Mouse (Mus musculus) liver, embryonic 14.5 days (tissue): Measurements from ENCODE around the gene Trappc2l. TPM values are rescaled to one million over a fixed set of nuclear protein-coding genes. Genes with fewer than 3 reads are reported as not detected.

ENCODE experiments used
- ATAC-seq: fragments of 200-750 bp; cut with Nextera tagmentation; 2 replicates; pipeline ENCODE4 v1.8.0; 2017; ENCODE audit warnings: moderate number of reproducible peaks, mild to moderate bottlenecking, moderate library complexity; ENCODE audit not compliant: insufficient read depth
- DNase-seq, 3 experiments: peaks; one replicate each; pipeline ENCODE4 v3.0.0-alpha.2; 2012 to 2013; ENCODE audit warnings: low read depth in 3 of 3, low spot score in 3 of 3
- H3K27ac ChIP-seq: fragments of 300-500 bp; sonication (generic); 2 replicates; pipeline ENCODE4 v1.5.1; 2014; ENCODE audit warnings: moderate library complexity, mild to moderate bottlenecking, control low read depth, inconsistent platforms
- H3K27me3 ChIP-seq: fragments of 300-500 bp; sonication (generic); 2 replicates; pipeline ENCODE4 v1.6.1; 2014; ENCODE audit warnings: mild to moderate bottlenecking, low read length, moderate library complexity; ENCODE audit not compliant: control insufficient read depth, insufficient read depth
- H3K36me3 ChIP-seq: fragments of 300-500 bp; sonication (generic); replicated peaks from 2 replicates; pipeline ENCODE4 v1.6.1; 2014; ENCODE audit warnings: low read depth; ENCODE audit not compliant: control insufficient read depth, insufficient read depth
- H3K4me1 ChIP-seq, 2 experiments: fragments of 200-500 bp in 1 of 2; fragments of 300-500 bp in 1 of 2; sonication (generic) in 1 of 2; replicated peaks; 2 replicates each; pipeline ENCODE4 v1.6.1; 2012 to 2014; ENCODE audit warnings: antibody characterized with exemption in 1 of 2, inconsistent platforms in 1 of 2, low read length in 1 of 2; ENCODE audit not compliant: control insufficient read depth in 2 of 2, insufficient read depth in 2 of 2
- H3K4me2 ChIP-seq: fragments of 300-500 bp; sonication (generic); 2 replicates; pipeline ENCODE4 v1.6.1; 2014; ENCODE audit warnings: low read depth, mild to moderate bottlenecking, control low read depth, moderate library complexity
- H3K4me3 ChIP-seq, 2 experiments: fragments of 200-500 bp in 1 of 2; fragments of 300-500 bp in 1 of 2; sonication (generic) in 1 of 2; 2 replicates each; pipeline ENCODE4 v1.5.1; 2012 to 2014; ENCODE audit warnings: low read depth in 2 of 2, low read length in 2 of 2, mild to moderate bottlenecking in 2 of 2, control low read depth in 1 of 2, inconsistent platforms in 1 of 2, moderate library complexity in 1 of 2; ENCODE audit not compliant: insufficient read depth in 1 of 2
- H3K9ac ChIP-seq: fragments of 300-500 bp; sonication (generic); replicated peaks from 2 replicates; pipeline ENCODE4 v1.6.1; 2014; ENCODE audit warnings: mild to moderate bottlenecking, control low read depth, moderate library complexity
- H3K9me3 ChIP-seq: fragments of 300-500 bp; sonication (generic); 2 replicates; pipeline ENCODE4 v1.6.1; 2016; ENCODE audit warnings: low read length, mixed read lengths; ENCODE audit not compliant: control insufficient read depth
- CTCF ChIP-seq: IDR thresholded peaks from 2 replicates; pipeline ENCODE4 v1.5.1; 2016; ENCODE audit warnings: antibody characterized with exemption, low read depth, control low read depth
- EP300 ChIP-seq: IDR thresholded peaks from 2 replicates; pipeline ENCODE4 v1.6.1; 2016; ENCODE audit warnings: antibody characterized with exemption, low read depth
- WGBS: fragments of 180-500 bp; shearing (Covaris S2); extraction: QIAGEN DNeasy Blood & Tissue Kit; methylation state at CpG from one replicate; pipeline ENCODE4 v1.1.7; 2014; ENCODE audit not compliant: insufficient replicate concordance; 5-methylcytosine and 5-hydroxymethylcytosine counted together
- polyA plus RNA-seq, 2 experiments: library from polyadenylated mRNA; depleted of rRNA in 1 of 2; stranded (reverse) in 1 of 2; unstranded in 1 of 2; fragments of >200 nt; fragmentation: Nextera tagmentation in 1 of 2; extraction: Ambion mirVana in 1 of 2; gene quantifications; 2 replicates each; pipeline versions ENCODE4 v1.2.1 to v1.2.3; 2012 to 2014

Gene Trappc2l
- polyA plus RNA-seq, 2 experiments: 27.9 to 35.4 TPM

GRCm38 (mm10) chr8:122616181-122616905 lies 4.9 kb downstream of the Trappc2l start:
- WGBS: 67% methylated on average over 9 of the region's 9 CpGs
- ATAC-seq: no peak
- H3K4me1 ChIP-seq: peaks cover 21 to 23% of the 10 kb centered on the region in 2 experiments
- H3K9me3 ChIP-seq: no peaks in the 10 kb centered on the region
- no peaks in the 10 kb centered on the region for H3K27me3 ChIP-seq
- no peaks in the 10 kb centered on the region for H3K36me3 ChIP-seq
- no peak overlapping the region for H3K4me2 ChIP-seq
- DNase-seq: no peak
- no peak overlapping the region for H3K4me3 ChIP-seq
- TF ChIP-seq EP300 (no peak), CTCF (no peak)
- no peak overlapping the region for H3K9ac ChIP-seq
- no peak overlapping the region for H3K27ac ChIP-seq

DNA sequence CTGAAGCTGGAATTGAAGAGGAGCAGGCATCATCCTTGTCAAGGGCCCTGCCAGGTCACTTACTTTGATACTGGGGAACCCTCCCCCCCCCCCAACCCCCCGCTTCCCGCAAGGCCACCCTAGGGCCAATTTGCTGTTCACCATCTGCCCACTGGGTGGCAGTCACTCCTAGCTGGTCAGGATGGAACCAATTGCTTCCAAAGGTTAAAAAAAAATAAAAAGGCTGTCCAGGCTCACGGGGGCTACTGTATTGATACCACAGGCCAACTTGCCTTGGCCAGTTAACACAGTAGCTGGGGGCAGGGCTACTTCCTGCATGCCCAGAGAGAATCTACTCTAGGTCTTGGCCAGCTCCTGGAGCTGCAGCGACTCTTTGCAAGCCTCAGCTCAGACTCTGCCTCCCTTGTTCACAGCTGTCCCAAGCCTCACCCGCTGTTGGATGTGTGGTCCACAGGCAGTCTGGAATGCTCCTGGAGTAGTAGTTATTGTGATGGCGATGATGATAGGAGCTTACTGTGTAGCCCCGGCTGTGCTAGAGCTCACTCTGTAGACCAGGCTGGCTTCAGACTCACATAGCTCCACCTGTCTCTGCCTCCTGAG lies 6.6 kb downstream of the Trappc2l start:
- Histone ChIP-seq H3K4me1 (peaks cover 13 to 14% of the 10 kb centered on the region in 2 experiments), H3K4me3 (no peak overlapping the region), H3K4me2 (peak overlapping the region; percentile 43), H3K27me3 (no peaks in the 10 kb centered on the region), H3K27ac (peak overlapping the region; percentile 64), H3K36me3 (no peaks in the 10 kb centered on the region), H3K9me3 (no peaks in the 10 kb centered on the region), H3K9ac (no peak overlapping the region; the same call in 1 of the 2 replicates)
- TF ChIP-seq CTCF: peak; percentile 80
- TF ChIP-seq EP300: no peak
- WGBS: 34% methylated on average over 5 of the region's 7 CpGs
- peak in 2 of 3 experiments; percentile 64 to 68 for DNase-seq
- ATAC-seq: peak; percentile 20; the same call in 1 of the 2 replicates

DNA sequence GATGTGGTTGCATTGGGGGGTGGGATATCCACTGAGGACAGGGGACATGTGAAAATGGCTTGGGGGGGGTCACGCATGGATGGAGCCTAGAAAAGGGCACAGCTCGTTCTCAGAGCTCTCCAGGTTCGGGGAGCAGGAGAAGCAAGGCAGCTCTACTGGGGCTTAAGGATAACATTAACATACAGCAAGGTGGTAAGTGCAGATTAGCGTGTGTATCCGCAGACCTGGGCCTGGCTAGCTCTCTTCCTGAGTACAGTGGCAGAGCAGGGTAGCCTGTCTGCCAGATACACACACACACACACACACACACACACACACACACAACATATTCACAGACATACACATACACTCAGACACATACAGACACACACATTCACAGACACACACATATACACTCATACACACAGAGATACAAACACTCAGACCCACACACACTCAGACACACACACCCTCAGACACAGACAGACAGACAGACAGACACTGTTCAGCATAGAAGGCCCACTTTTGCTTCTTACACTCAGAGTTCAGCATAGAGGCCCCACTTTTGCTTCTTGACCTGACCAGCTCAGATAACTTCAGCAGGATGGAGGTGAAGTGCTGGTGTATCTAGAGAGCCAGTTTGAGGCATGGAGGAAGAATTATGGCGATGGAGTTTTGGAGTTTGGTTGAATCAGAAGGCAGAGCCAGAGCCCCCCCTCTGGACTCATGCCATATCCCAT lies 7.4 kb downstream of the Trappc2l start:
- 14% methylated on average over 6 of the region's 6 CpGs for WGBS
- no peaks in the 10 kb centered on the region for H3K9me3 ChIP-seq
- DNase-seq (peak; percentile 75 to 79 (median 78)), ATAC-seq (peak; percentile 94)
- H3K4me1 ChIP-seq: peaks cover 13 to 14% of the 10 kb centered on the region in 2 experiments
- peak overlapping the region; percentile 43 for H3K4me2 ChIP-seq
- H3K36me3 ChIP-seq: no peaks in the 10 kb centered on the region
- H3K27ac ChIP-seq: peak overlapping the region; percentile 64
- no peaks in the 10 kb centered on the region for H3K27me3 ChIP-seq
- no peak overlapping the region for H3K4me3 ChIP-seq
- TF ChIP-seq CTCF (no peak), EP300 (peak; percentile 85)
- H3K9ac ChIP-seq: peak overlapping the region; percentile 38

DNA sequence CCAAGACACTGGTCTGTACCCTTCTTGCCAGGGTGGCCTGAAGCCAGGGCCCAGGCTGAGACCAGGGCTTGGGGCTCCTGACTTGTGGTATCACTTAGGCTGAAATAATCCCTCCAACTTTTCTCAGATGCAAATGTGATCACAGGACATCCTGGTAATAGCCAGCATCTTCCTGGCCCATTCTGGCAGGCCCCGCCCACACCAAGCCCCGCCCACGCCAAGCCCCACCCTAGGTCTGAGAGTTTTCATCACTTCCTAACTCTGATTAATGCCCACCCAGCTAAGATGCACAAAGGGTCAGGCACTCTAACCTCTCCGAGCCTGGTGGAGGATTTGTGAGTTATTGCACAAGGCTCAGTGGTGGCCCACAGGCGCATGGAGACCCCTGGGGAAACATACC lies 9.0 kb downstream of the Trappc2l start:
- H3K36me3 ChIP-seq: no peaks in the 10 kb centered on the region
- DNase-seq (no peak), ATAC-seq (no peak)
- H3K4me2 ChIP-seq: no peak overlapping the region
- WGBS: 28% methylated on average over 5 of the region's 5 CpGs
- H3K27me3 ChIP-seq: no peaks in the 10 kb centered on the region
- no peak overlapping the region for H3K4me3 ChIP-seq
- TF ChIP-seq CTCF (no peak), EP300 (no peak)
- no peaks in the 10 kb centered on the region for H3K9me3 ChIP-seq
- no peak overlapping the region for H3K9ac ChIP-seq
- no peak overlapping the region for H3K27ac ChIP-seq
- peaks cover 13 to 14% of the 10 kb centered on the region in 2 experiments for H3K4me1 ChIP-seq

GRCm38 (mm10) chr8:122622727-122623126 lies 11.3 kb downstream of the Trappc2l start, which contains the start of gene Pabpn1l:
Pabpn1l (minus strand) TSS chr8:122622739.
- H3K4me3 ChIP-seq: no peak within 1 kb of the TSS
- H3K27me3 ChIP-seq: no peaks in the 10 kb centered on the region
- no peak for ATAC-seq
- 54% methylated on average over 6 of the region's 6 CpGs for WGBS
- H3K9ac ChIP-seq: no peak within 1 kb of the TSS
- no peak within 1 kb of the TSS for H3K4me2 ChIP-seq
- no peak within 1 kb of the TSS for H3K27ac ChIP-seq
- TF ChIP-seq CTCF: no peak
- no peak for TF ChIP-seq EP300
- no peak for DNase-seq
- H3K9me3 ChIP-seq: no peaks in the 10 kb centered on the region
- H3K4me1 ChIP-seq: peaks cover 13 to 14% of the 10 kb centered on the region in 2 experiments
- H3K36me3 ChIP-seq: no peaks in the 10 kb centered on the region
